Mouse (Mus musculus): ENCODE measurements around the gene Trappc3.
"Not testable (repeated sequence)": the region's sequence is repeated elsewhere in the genome, so short reads cannot be mapped to it uniquely, and the experiment has no call there.

The Trappc3 gene

GRCm38 (mm10) chr4:126262119-126262807 lies at the start of gene Trappc3:
Gene Trappc3, plus strand, starts transcription at chr4:126262325.
- peak; percentile 100 for DNase-seq (ENCODE audit: inconsistent age in 2 of 2, low spot score in 1 of 2)

GRCm38 (mm10) chr4:126217771-126218170 lies 44.4 kb upstream of the Trappc3 start:
- peak; percentile 59 to 72 for DNase-seq (ENCODE audit: inconsistent age in 2 of 2, low spot score in 1 of 2)

- not testable (repeated sequence) for DNase-seq (ENCODE audit: inconsistent age in 2 of 2, low spot score in 1 of 2)
Measured at GRCm38 (mm10) chr4:126219540-126219939, 42.6 kb upstream of the Trappc3 start.

GRCm38 (mm10) chr4:126220045-126220444 lies 42.1 kb upstream of the Trappc3 start:
- no peak for DNase-seq (ENCODE audit: inconsistent age in 2 of 2, low spot score in 1 of 2)

GRCm38 (mm10) chr4:126222631-126223030 lies 39.5 kb upstream of the Trappc3 start:
- DNase-seq (ENCODE audit: inconsistent age in 2 of 2, low spot score in 1 of 2), result no peak

GRCm38 (mm10) chr4:126226640-126227039 lies 35.5 kb upstream of the Trappc3 start:
- no peak for DNase-seq (ENCODE audit: inconsistent age in 2 of 2, low spot score in 1 of 2)

GRCm38 (mm10) chr4:126227077-126227761 lies 34.9 kb upstream of the Trappc3 start:
- DNase-seq (ENCODE audit: inconsistent age in 2 of 2, low spot score in 1 of 2), result peak; percentile 91 to 98

GRCm38 (mm10) chr4:126228144-126228543 lies 34.0 kb upstream of the Trappc3 start:
- DNase-seq (ENCODE audit: inconsistent age in 2 of 2, low spot score in 1 of 2), result peak in 1 of 2 experiments; percentile 42

- DNase-seq (ENCODE audit: inconsistent age in 2 of 2, low spot score in 1 of 2), result no peak
Measured at GRCm38 (mm10) chr4:126229900-126230299, 32.2 kb upstream of the Trappc3 start.

- DNase-seq (ENCODE audit: inconsistent age in 2 of 2, low spot score in 1 of 2), result no peak
Measured at GRCm38 (mm10) chr4:126233676-126234308, 28.3 kb upstream of the Trappc3 start.

- DNase-seq (ENCODE audit: inconsistent age in 2 of 2, low spot score in 1 of 2), result peak in 1 of 2 experiments; percentile 44
Measured at GRCm38 (mm10) chr4:126234496-126235175, 27.5 kb upstream of the Trappc3 start.

GRCm38 (mm10) chr4:126235191-126235590 lies 26.9 kb upstream of the Trappc3 start:
- no peak for DNase-seq (ENCODE audit: inconsistent age in 2 of 2, low spot score in 1 of 2)

GRCm38 (mm10) chr4:126236467-126237280 lies 25.5 kb upstream of the Trappc3 start:
- no peak for DNase-seq (ENCODE audit: inconsistent age in 2 of 2, low spot score in 1 of 2)

GRCm38 (mm10) chr4:126237721-126238242 lies 24.3 kb upstream of the Trappc3 start:
- DNase-seq (ENCODE audit: inconsistent age in 2 of 2, low spot score in 1 of 2), result peak in 1 of 2 experiments; percentile 44

GRCm38 (mm10) chr4:126239862-126240475 lies 22.2 kb upstream of the Trappc3 start:
- no peak for DNase-seq (ENCODE audit: inconsistent age in 2 of 2, low spot score in 1 of 2)

- DNase-seq (ENCODE audit: inconsistent age in 2 of 2, low spot score in 1 of 2), result no peak
Measured at GRCm38 (mm10) chr4:126241956-126242355, 20.2 kb upstream of the Trappc3 start.

GRCm38 (mm10) chr4:126242510-126242909 lies 19.6 kb upstream of the Trappc3 start:
- DNase-seq (ENCODE audit: inconsistent age in 2 of 2, low spot score in 1 of 2), result no peak

GRCm38 (mm10) chr4:126246202-126246889 lies 15.8 kb upstream of the Trappc3 start:
- DNase-seq (ENCODE audit: inconsistent age in 2 of 2, low spot score in 1 of 2), result no peak

GRCm38 (mm10) chr4:126248261-126248868 lies 13.8 kb upstream of the Trappc3 start:
- DNase-seq (ENCODE audit: inconsistent age in 2 of 2, low spot score in 1 of 2), result no peak

Measured in adrenal gland, adult (tissue).